24 mouse cellular contexts compared by ENCODE assay signal in genomic region chr10:43504291-43504690, GRCm38 (mm10). TPM values are rescaled to one million over a fixed set of nuclear protein-coding genes. Genes with fewer than 3 reads are reported as not detected.
DNase-seq lines count a peak whose midpoint lies in the region; ATAC-seq and TF ChIP-seq lines count a peak whose summit lies in the region.
"Had no signal": no experiment of that assay in that cellular context is flagged by ENCODE, and none has a peak within 500 bp of the region (broad histone marks: within the 10 kb centered on the region; RNA-seq: fewer than 3 reads in every experiment).

No protein-coding gene starts in this region.

- no peak for TF ChIP-seq CTCF in CH12.LX (conservative IDR thresholded peaks at IDR 0.05 in 1 of 2, IDR thresholded peaks at IDR 0.05 in 1 of 2; ENCODE audit: low read depth in 2 of 2, low read length in 2 of 2)

- H3K9me3 ChIP-seq in CH12.LX (replicated peaks; ENCODE audit: low read length) = no peaks in the 10 kb centered on the region
- H3K9me3 ChIP-seq: forebrain, embryonic 10.5 days; forebrain, embryonic 13.5 days; hindbrain, embryonic 10.5 days; hindbrain, embryonic 13.5 days; intestine, embryonic 15.5 days had no signal

- peaks cover 2 to 31% of the 10 kb centered on the region in 2 experiments; a peak in 2 of 4 replicates for H3K4me1 ChIP-seq in CH12.LX (ENCODE audit: control insufficient read depth in 1 of 2, insufficient read depth in 2 of 2)
- H3K4me1 ChIP-seq: forebrain, embryonic 10.5 days; forebrain, embryonic 13.5 days; hindbrain, embryonic 10.5 days; hindbrain, embryonic 13.5 days; intestine, embryonic 15.5 days had no signal

- no peak overlapping the region for H3K27ac ChIP-seq in CH12.LX (ENCODE audit: insufficient read depth, low read depth)
- H3K27ac ChIP-seq: forebrain, embryonic 10.5 days; forebrain, embryonic 13.5 days; hindbrain, embryonic 10.5 days; hindbrain, embryonic 13.5 days; intestine, embryonic 15.5 days had no signal

- H3K79me2 ChIP-seq in CH12.LX (replicated peaks; ENCODE audit: control insufficient read depth, extremely low read depth, insufficient read depth, poor library complexity, severe bottlenecking) = no peaks in the 10 kb centered on the region

- DNase-seq in CH12.LX (ENCODE audit: extremely low read depth) = peak; percentile 32
- peak; percentile 48 for DNase-seq in splenic B cell, adult 2 months (ENCODE audit: low read depth, low spot score)
- DNase-seq in lung, postnatal 10 days = no peak
- no peak for DNase-seq in embryo, embryonic 10 days (ENCODE audit: low spot score)
- DNase-seq in right cerebral cortex, postnatal 10 days (ENCODE audit: low spot score in 2 of 2) = no peak
- DNase-seq: adrenal gland, postnatal 10 days; adrenal gland, postnatal 36 days; cerebellum, adult 2 months; cerebellum, adult 9-11 months; cerebellum, postnatal 25 days; gastrocnemius, postnatal 10 days; gastrocnemius, postnatal 36 days; heart, adult 11 months; heart, postnatal 36 days had no signal

- ATAC-seq in common myeloid progenitor, adult 5-6 weeks (replicated peaks; ENCODE audit: low read depth, poor library complexity, severe bottlenecking) = peak; percentile 45; the same call in 1 of the 2 replicates
- ATAC-seq: forebrain, embryonic 13.5 days; forebrain, embryonic 16.5 days; hindbrain, embryonic 16.5 days; intestine, embryonic 15.5 days; Patski had no signal

- in situ Hi-C loops in CH12.LX (cut with MboI; ENCODE audit: low pct_ligation_motif_present, low pct_unique_long_range_greater_than_20kb, low sequenced_read_pairs) = no loop called here

- TF ChIP-seq EP300 in CH12.LX (IDR thresholded peaks at IDR 0.05; ENCODE audit: low read length) = peak; percentile 39; the same call in 1 of the 2 replicates

- H3K4me2 ChIP-seq in CH12.LX (ENCODE audit: insufficient read depth, low read depth, poor library complexity, severe bottlenecking) = no peak overlapping the region
- H3K4me2 ChIP-seq: forebrain, embryonic 13.5 days; heart, embryonic 11.5 days; hindbrain, embryonic 13.5 days; intestine, embryonic 15.5 days had no signal

- TF ChIP-seq RAD21 in CH12.LX (IDR thresholded peaks at IDR 0.05; ENCODE audit: low read depth, low read length) = no peak

- no peak overlapping the region for H3K4me3 ChIP-seq in CH12.LX (replicated peaks in 1 of 3; ENCODE audit: low read depth in 2 of 3, low read length in 2 of 3, poor library complexity in 1 of 3)
- H3K4me3 ChIP-seq: forebrain, embryonic 10.5 days; forebrain, embryonic 13.5 days; hindbrain, embryonic 10.5 days; hindbrain, embryonic 13.5 days; intestine, embryonic 15.5 days had no signal

- no peak overlapping the region for H3K9ac ChIP-seq in CH12.LX (ENCODE audit: insufficient read depth, low read depth)
- H3K9ac ChIP-seq: forebrain, embryonic 13.5 days; hindbrain, embryonic 13.5 days; intestine, embryonic 15.5 days had no signal

- H3K36me3 ChIP-seq in CH12.LX (replicated peaks in 1 of 2; ENCODE audit: control insufficient read depth in 1 of 2, insufficient read depth in 1 of 2, low read length in 1 of 2) = peaks cover 8 to 68% of the 10 kb centered on the region in 2 experiments
- H3K36me3 ChIP-seq in splenic B cell, adult 2 months (ENCODE audit: control insufficient read depth, insufficient read depth, low read length, poor library complexity, severe bottlenecking) = no peaks in the 10 kb centered on the region

- dilution Hi-C loops in CH12.LX (cut with MboI; ENCODE audit: extremely low pct_ligation_motif_present, extremely low pct_unique_long_range_greater_than_20kb, low sequenced_read_pairs) = no loop called here

- TF ChIP-seq POLR2A in CH12.LX (IDR thresholded peaks at IDR 0.05; ENCODE audit: low read depth, low read length) = no peak

- no peaks in the 10 kb centered on the region for H3K27me3 ChIP-seq in CH12.LX (replicated peaks)
- H3K27me3 ChIP-seq in splenic B cell, adult 2 months (ENCODE audit: control insufficient read depth, insufficient read depth, low read length, poor library complexity, severe bottlenecking) = no peaks in the 10 kb centered on the region
- H3K27me3 ChIP-seq: forebrain, embryonic 13.5 days; hindbrain, embryonic 13.5 days; intestine, embryonic 15.5 days; Patski had no signal

TF ChIP-seq in CH12.LX, 34 proteins besides CTCF, POLR2A, EP300 and RAD21:
- TF ChIP-seq MEF2A (IDR thresholded peaks at IDR 0.05; ENCODE audit: borderline replicate concordance, low read depth, low read length) (no peak), MAZ (IDR thresholded peaks at IDR 0.05; ENCODE audit: low read depth, low read length) (no peak), TCF12 (IDR thresholded peaks at IDR 0.05; ENCODE audit: low read depth, low read length) (0 out of 2 replicates have a peak, but pooled peaks have one; percentile 51), MAFK (IDR thresholded peaks at IDR 0.05; ENCODE audit: insufficient replicate concordance, low read length) (no peak), NRF1 (IDR thresholded peaks at IDR 0.05; ENCODE audit: low read depth, low read length) (no peak), ZNF384 (IDR thresholded peaks at IDR 0.05; ENCODE audit: low read depth, low read length) (peak; percentile 78), IRF4 (IDR thresholded peaks at IDR 0.05; ENCODE audit: low read depth, low read length) (peak; percentile 64), ZC3H11A (IDR thresholded peaks at IDR 0.05; ENCODE audit: low read depth, low read length) (no peak), MAX (IDR thresholded peaks at IDR 0.05; ENCODE audit: low read length) (no peak), USF2 (conservative IDR thresholded peaks at IDR 0.05; ENCODE audit: low read depth, low read length) (no peak)

RNA-seq across cellular contexts. Expression of gene Gm9803, which starts 19.6 kb away (rescaled TPM):
- 16.2 and 23.2 TPM in 2 replicates for total RNA-seq in CH12.LX (2012; rRNA removed)
- 56.6 and 99.7 TPM in 2 replicates for total RNA-seq in CH12.LX (2014; rRNA removed)
- polyA plus RNA-seq in CH12.LX (2012; ENCODE audit: insufficient read length, low read depth) = 120 and 128 TPM in 2 replicates
- total RNA-seq in common myeloid progenitor, adult 5-6 weeks (2017) = 30.4 and 35.3 TPM in 2 replicates

RNA-seq across cellular contexts. Expression of gene Bend3, which starts 25.7 kb away (rescaled TPM):
- total RNA-seq in CH12.LX (2012; rRNA removed) = 8.7 and 11.8 TPM in 2 replicates
- 6.5 and 7.4 TPM in 2 replicates for total RNA-seq in CH12.LX (2014; rRNA removed)
- 14.8 and 18.9 TPM in 2 replicates for polyA plus RNA-seq in CH12.LX (2012; ENCODE audit: insufficient read length, low read depth)
- total RNA-seq in common myeloid progenitor, adult 5-6 weeks (2017) = 6.8 and 8.4 TPM in 2 replicates

RNA-seq across cellular contexts. Expression of gene 1700021F05Rik, which starts 36.5 kb away (rescaled TPM):
- total RNA-seq in CH12.LX (2012; rRNA removed) (33.0 and 34.2 TPM in 2 replicates), CH12.LX (2014; rRNA removed) (50.0 and 53.0 TPM in 2 replicates)
- 70.3 and 99.0 TPM in 2 replicates for polyA plus RNA-seq in CH12.LX (2012; ENCODE audit: insufficient read length, low read depth)
- 49.1 and 78.7 TPM in 2 replicates for total RNA-seq in common myeloid progenitor, adult 5-6 weeks (2017)

Comparison
In these comparisons a context has a peak if more than half of its experiments do, and no peak if none do; other contexts are left out.
1. DNase-seq: peak in CH12.LX (single experiment) and splenic B cell, adult 2 months (single experiment); none in lung, postnatal 10 days (single experiment), embryo, embryonic 10 days (single experiment) and right cerebral cortex, postnatal 10 days (0 of 2).